Mouse (Mus musculus): ENCODE results near the gene Exoc6b.

- TF ChIP-seq POLR2A (IDR thresholded peaks at IDR 0.05; ENCODE audit: insufficient read depth, low read depth, low read length) (no peak), CTCF (IDR thresholded peaks at IDR 0.05; ENCODE audit: insufficient read depth, low read depth, low read length) (no peak)
Measured at GRCm38 (mm10) chr6:84582826-84583225, 486.5 kb downstream of the Exoc6b start.

All from olfactory bulb, adult 2 months (tissue).